Mouse (Mus musculus) kidney, postnatal 0 days (tissue): ENCODE data around the gene Zswim7. TPM values are rescaled to one million over a fixed set of nuclear protein-coding genes. Genes with fewer than 3 reads are reported as not detected.
A peak's percentile ranks its signal among the peaks of the same experiment; 100 is the strongest.

Source experiments
- ATAC-seq: fragments of 200-750 bp; cut with Nextera tagmentation; replicated peaks from 2 replicates; pipeline ENCODE4 v1.8.0; 2017; ENCODE audit warnings: low read depth, moderate number of reproducible peaks, moderate TSS enrichment, moderate library complexity; ENCODE audit not compliant: low FRiP score
- DNase-seq: peaks from one replicate; pipeline ENCODE4 v3.0.0-alpha.2; 2016; ENCODE audit warnings: low spot score
- H3K27ac ChIP-seq: fragments of 300-500 bp; sonication (generic); 2 replicates; pipeline ENCODE4 v1.5.1; 2014; ENCODE audit warnings: mild to moderate bottlenecking
- H3K27me3 ChIP-seq: fragments of 300-500 bp; sonication (generic); 2 replicates; pipeline ENCODE4 v1.6.1; 2014; ENCODE audit warnings: low read length, mixed read lengths; ENCODE audit not compliant: insufficient read depth
- H3K36me3 ChIP-seq: fragments of 300-500 bp; sonication (generic); 2 replicates; pipeline ENCODE4 v1.6.1; 2014; ENCODE audit warnings: low read length, mixed read lengths; ENCODE audit not compliant: insufficient read depth
- H3K4me1 ChIP-seq: fragments of 300-500 bp; sonication (generic); replicated peaks from 2 replicates; pipeline ENCODE4 v1.6.1; 2014; ENCODE audit warnings: antibody characterized with exemption, low read length, mixed read lengths; ENCODE audit not compliant: insufficient read depth
- H3K4me2 ChIP-seq: fragments of 300-500 bp; sonication (generic); 2 replicates; pipeline ENCODE4 v1.6.1; 2014; ENCODE audit warnings: mild to moderate bottlenecking, low read length, moderate library complexity, mixed read lengths
- H3K4me3 ChIP-seq: fragments of 300-500 bp; sonication (generic); replicated peaks from 2 replicates; pipeline ENCODE4 v1.5.1; 2014; ENCODE audit warnings: low read depth, low read length
- H3K9ac ChIP-seq: fragments of 300-500 bp; sonication (generic); 2 replicates; pipeline ENCODE4 v1.6.1; 2014; ENCODE audit warnings: low read depth, low read length
- H3K9me3 ChIP-seq: fragments of 300-500 bp; sonication (generic); replicated peaks from 2 replicates; pipeline ENCODE4 v1.6.1; 2016; ENCODE audit warnings: low read length, inconsistent platforms, mixed read lengths
- CTCF ChIP-seq: IDR thresholded peaks from 2 replicates; pipeline ENCODE4 v1.5.1; 2016; ENCODE audit warnings: antibody characterized with exemption, low read depth, mild to moderate bottlenecking, moderate library complexity
- WGBS: fragments of 180-500 bp; shearing (Covaris S2); extraction: QIAGEN DNeasy Blood & Tissue Kit; methylation state at CpG from one replicate; pipeline ENCODE4 v1.1.7; 2014; 5-methylcytosine and 5-hydroxymethylcytosine counted together
- polyA plus RNA-seq: library from polyadenylated mRNA; unstranded; fragments of >200 nt; fragmentation: Nextera tagmentation; extraction: Ambion mirVana; gene quantifications from 2 replicates; pipeline ENCODE4 v1.2.1, GENCODE M21; 2015

Gene Zswim7
- polyA plus RNA-seq, 1 experiment from 2014 or later = 43.8 TPM

- H3K4me1 ChIP-seq = no peaks in the 10 kb centered on the region
- WGBS = 51% methylated on average over 12 of the region's 12 CpGs
- H3K4me3 ChIP-seq = no peak overlapping the region
- no peak for TF ChIP-seq CTCF
- no peak for DNase-seq
- ATAC-seq = no peak
- H3K27me3 ChIP-seq = no peaks in the 10 kb centered on the region
- no peaks in the 10 kb centered on the region for H3K9me3 ChIP-seq
- no peak overlapping the region for H3K4me2 ChIP-seq
- no peak overlapping the region for H3K27ac ChIP-seq
- H3K36me3 ChIP-seq = no peaks in the 10 kb centered on the region
- H3K9ac ChIP-seq = no peak overlapping the region
Measured at GRCm38 (mm10) chr11:62240631-62241261, 40.4 kb downstream of the Zswim7 start.

- Histone ChIP-seq H3K4me3 (no peak overlapping the region), H3K27ac (no peak overlapping the region), H3K9ac (no peak overlapping the region), H3K4me1 (0 out of 2 replicates have a peak, but pooled peaks cover 8% of the 10 kb centered on the region), H3K27me3 (no peaks in the 10 kb centered on the region), H3K9me3 (no peaks in the 10 kb centered on the region), H3K36me3 (no peaks in the 10 kb centered on the region), H3K4me2 (no peak overlapping the region)
- TF ChIP-seq CTCF = no peak
- no peak for ATAC-seq
- 56% methylated on average over 4 of the region's 4 CpGs for WGBS
- peak; percentile 42 for DNase-seq
Measured at GRCm38 (mm10) chr11:62224797-62225196, 56.4 kb downstream of the Zswim7 start.

GRCm38 (mm10) chr11:62223962-62224361, 57.2 kb downstream of the Zswim7 start:
- ATAC-seq (no peak), DNase-seq (no peak)
- Histone ChIP-seq H3K27ac (no peak overlapping the region), H3K4me1 (0 out of 2 replicates have a peak, but pooled peaks cover 8% of the 10 kb centered on the region), H3K9me3 (no peaks in the 10 kb centered on the region), H3K4me2 (no peak overlapping the region), H3K27me3 (no peaks in the 10 kb centered on the region), H3K9ac (no peak overlapping the region), H3K36me3 (no peaks in the 10 kb centered on the region), H3K4me3 (no peak overlapping the region)
- no peak for TF ChIP-seq CTCF
- 90% methylated on average over 7 of the region's 7 CpGs for WGBS

- ATAC-seq = no peak
- H3K27me3 ChIP-seq = no peaks in the 10 kb centered on the region
- H3K4me3 ChIP-seq = no peak overlapping the region
- WGBS = 91% methylated on average over 5 of the region's 5 CpGs
- no peaks in the 10 kb centered on the region for H3K9me3 ChIP-seq
- TF ChIP-seq CTCF = no peak
- no peak overlapping the region for H3K27ac ChIP-seq
- no peak for DNase-seq
- H3K4me2 ChIP-seq = no peak overlapping the region
- 0 out of 2 replicates have a peak, but pooled peaks cover 8% of the 10 kb centered on the region for H3K4me1 ChIP-seq
- no peak overlapping the region for H3K9ac ChIP-seq
- no peaks in the 10 kb centered on the region for H3K36me3 ChIP-seq
Measured at GRCm38 (mm10) chr11:62223416-62223815, 57.8 kb downstream of the Zswim7 start.

GRCm38 (mm10) chr11:62220756-62221510, 60.2 kb downstream of the Zswim7 start:
- no peaks in the 10 kb centered on the region for H3K9me3 ChIP-seq
- no peaks in the 10 kb centered on the region for H3K36me3 ChIP-seq
- WGBS = 63% methylated on average over 7 of the region's 7 CpGs
- no peaks in the 10 kb centered on the region for H3K27me3 ChIP-seq
- ATAC-seq (peak; percentile 82), DNase-seq (peak; percentile 29)
- H3K4me2 ChIP-seq = no peak overlapping the region
- TF ChIP-seq CTCF = no peak
- H3K9ac ChIP-seq = no peak overlapping the region
- 0 out of 2 replicates have a peak overlapping the region, but pooled peaks have one; percentile 5 for H3K27ac ChIP-seq
- H3K4me3 ChIP-seq = no peak overlapping the region
- H3K4me1 ChIP-seq = 0 out of 2 replicates have a peak, but pooled peaks cover 8% of the 10 kb centered on the region

- H3K4me2 ChIP-seq = no peak overlapping the region
- no peaks in the 10 kb centered on the region for H3K27me3 ChIP-seq
- no peak overlapping the region for H3K27ac ChIP-seq
- H3K4me3 ChIP-seq = no peak overlapping the region
- H3K9ac ChIP-seq = no peak overlapping the region
- WGBS = 67% methylated on average over 6 of the region's 6 CpGs
- no peaks in the 10 kb centered on the region for H3K9me3 ChIP-seq
- no peak for DNase-seq
- TF ChIP-seq CTCF = no peak
- H3K36me3 ChIP-seq = no peaks in the 10 kb centered on the region
- ATAC-seq = no peak
- 0 out of 2 replicates have a peak, but pooled peaks cover 8% of the 10 kb centered on the region for H3K4me1 ChIP-seq
Measured at GRCm38 (mm10) chr11:62217751-62218150, 63.4 kb downstream of the Zswim7 start.

Other genes with a start within 250 kb of the Zswim7 start
- 6.1 and 6.8 TPM in 2 replicates for gene Adora2b, start 32.4 kb downstream of the Zswim7 start, polyA plus RNA-seq
- 17.4 and 19.1 TPM in 2 replicates for gene Ttc19, start 98 bp upstream of the Zswim7 start, polyA plus RNA-seq
- 8.3 and 8.9 TPM in 2 replicates for gene Pigl, start 177.1 kb upstream of the Zswim7 start, polyA plus RNA-seq
- gene Ncor1, start 177.2 kb upstream of the Zswim7 start, polyA plus RNA-seq = 123 and 130 TPM in 2 replicates